Mouse (Mus musculus) thymus, postnatal 25 days (tissue): ENCODE measurements around the gene Psmc3ip.
"Not testable (repeated sequence)": the region's sequence is repeated elsewhere in the genome, so short reads cannot be mapped to it uniquely, and the experiment has no call there.

ENCODE experiments used
- DNase-seq: peaks from one replicate; pipeline ENCODE4 v3.0.0; 2022

Gene Psmc3ip

GRCm38 (mm10) chr11:101095314-101096024 is at the start of gene Psmc3ip:
Gene Psmc3ip, minus strand, starts transcription at chr11:101095436.
- peak; percentile 93 for DNase-seq

DNA sequence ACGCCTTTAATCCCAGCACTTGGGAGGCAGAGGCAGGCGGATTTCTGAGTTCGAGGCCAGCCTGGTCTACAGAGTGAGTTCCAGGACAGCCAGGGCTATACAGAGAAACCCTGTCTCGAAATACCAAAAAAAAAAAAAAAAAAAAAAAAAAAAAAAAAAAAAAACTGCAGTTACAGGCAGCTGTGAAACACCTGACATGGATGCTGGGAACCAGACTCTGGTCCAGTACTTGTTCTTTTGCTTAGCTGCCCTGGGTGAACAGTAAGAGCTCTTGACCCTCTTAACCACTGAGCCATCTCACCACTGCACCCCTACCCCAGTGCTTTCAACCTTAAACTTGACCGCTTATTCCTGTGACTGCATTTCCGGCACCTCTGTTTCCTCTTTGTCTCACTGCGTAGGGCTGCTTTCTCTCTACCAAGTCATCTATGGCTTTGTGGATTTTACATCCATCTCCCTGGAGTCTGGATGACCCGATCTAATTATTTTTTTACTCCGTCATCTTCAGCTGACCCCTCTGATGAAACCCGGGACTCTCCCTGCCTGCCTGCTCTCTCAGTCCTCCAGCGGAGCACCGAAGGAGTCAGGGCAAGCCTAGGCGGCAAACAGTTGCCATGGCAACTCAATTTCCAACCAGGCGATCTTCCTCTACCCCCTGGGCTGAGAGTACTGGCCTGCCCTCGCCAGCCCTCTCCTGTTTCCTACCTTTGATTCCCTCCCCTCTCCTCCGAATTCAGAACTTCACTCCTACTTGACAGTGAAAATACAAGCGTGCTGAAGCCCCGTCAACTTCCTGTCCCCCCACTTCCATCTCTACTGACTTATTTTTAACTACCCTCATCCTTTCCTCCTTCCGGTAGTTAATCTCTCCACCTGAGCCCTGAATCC is 48.3 kb upstream of the Psmc3ip start:
- peak; percentile 74 for DNase-seq

DNA sequence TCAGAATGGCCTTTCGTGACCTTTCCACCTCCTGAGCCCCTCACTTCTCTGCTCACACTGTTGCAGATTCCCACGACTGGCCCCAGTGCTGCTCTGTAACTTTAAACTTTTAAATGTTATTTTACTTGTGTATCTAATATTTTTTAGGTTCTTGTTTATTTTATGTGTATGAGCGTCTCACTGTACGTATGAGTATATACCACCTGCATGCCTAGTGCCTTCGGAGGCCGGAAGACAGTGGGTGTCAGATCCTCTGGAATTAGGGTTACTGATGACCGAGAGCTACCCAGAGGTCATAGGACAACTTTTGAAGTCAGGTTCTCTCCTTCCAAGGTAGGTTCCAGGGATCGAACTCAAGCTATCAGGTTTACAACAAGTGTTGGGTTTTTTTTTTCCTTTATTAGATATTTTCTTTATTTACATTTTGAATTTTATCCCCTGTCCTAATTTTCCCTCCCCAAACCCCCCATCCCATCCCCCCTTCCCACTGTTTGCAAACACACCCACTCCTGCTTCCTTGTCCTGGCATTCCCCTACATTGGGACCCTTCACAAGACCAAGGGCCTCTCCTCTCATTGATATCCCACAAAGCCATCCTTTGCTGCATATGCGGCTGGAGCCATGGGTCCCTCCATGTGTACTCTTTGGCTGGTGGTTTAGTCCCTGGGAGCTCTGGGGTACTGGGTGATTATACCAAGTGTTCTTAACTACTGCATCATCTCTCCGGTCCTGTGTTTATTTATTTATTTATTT is 47.2 kb upstream of the Psmc3ip start:
- no peak for DNase-seq

DNA sequence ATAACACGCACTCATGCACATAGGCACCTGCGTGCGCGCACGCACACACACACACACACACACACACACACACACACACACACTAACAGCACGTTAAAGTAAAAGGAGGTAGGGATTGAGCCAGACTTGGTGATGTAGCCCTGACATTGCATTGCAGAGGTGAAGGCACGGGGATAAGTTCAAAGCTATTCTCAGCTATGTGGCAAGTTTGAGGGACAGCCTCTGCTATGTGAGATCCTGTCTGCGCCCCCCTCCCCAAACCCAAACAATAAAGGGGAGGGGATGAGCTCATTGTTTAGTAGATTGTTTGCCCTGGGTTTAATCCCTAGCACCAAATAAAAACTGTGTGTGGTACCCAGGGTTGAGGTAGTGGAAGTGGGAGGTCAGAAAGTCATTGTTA is 45.9 kb upstream of the Psmc3ip start:
- DNase-seq, result no peak

DNA sequence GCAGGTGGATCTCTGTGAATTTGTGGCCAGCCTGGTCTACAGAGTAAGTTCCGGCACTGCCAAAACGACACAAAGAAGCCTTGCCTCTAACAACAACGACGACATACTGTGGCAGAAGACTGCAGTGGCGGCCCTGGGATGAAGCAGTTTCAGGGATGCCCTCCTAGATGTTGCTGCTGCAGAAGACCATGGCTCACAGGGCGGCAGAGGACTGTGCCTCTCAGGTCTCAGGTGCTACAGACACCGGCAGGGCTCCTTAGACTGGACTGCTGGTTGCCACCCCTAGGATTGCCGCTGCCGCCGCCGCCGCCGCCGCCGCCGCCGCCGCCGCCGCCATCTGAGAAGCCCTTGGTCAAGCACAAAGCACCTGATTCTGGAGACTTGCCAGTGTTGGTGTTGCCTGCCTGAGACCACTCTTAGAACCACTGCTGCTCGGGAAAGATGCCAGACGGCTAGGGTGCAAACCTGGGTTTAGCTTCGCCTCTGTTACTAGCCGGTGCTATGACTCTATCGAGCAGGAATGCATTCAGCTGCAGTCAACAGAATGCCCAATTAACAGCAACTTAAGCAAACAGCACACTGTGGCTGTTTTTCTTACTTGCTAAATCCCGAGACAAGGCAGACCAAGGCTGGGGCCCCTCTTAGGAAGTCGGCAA is 45.1 kb upstream of the Psmc3ip start:
- DNase-seq, result no peak

GRCm38 (mm10) chr11:101138536-101139181 is 43.4 kb upstream of the Psmc3ip start:
- no peak for DNase-seq

DNA sequence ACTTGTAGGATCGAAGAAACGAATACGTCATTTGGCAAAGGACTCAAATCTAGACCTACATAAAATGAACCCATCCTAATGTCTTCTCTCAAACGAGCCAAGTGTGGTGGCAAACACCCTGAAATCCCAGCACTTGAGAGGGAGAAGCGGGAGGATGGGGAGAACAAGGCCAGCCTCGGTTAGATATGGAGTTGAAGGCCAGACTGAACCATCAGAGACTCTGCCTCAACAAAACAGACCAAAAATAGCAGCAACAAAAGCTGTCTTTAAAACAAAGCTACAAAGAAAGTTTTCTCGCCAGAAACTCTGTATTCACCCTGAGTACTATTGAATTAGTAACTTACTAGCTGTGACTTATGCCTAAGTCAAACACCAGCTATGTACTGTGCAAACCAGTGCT is 41.8 kb upstream of the Psmc3ip start:
- no peak for DNase-seq

GRCm38 (mm10) chr11:101134217-101134865 is 39.1 kb upstream of the Psmc3ip start:
- no peak for DNase-seq

- DNase-seq, result no peak
Observed at GRCm38 (mm10) chr11:101133037-101133436, 37.8 kb upstream of the Psmc3ip start.

DNA sequence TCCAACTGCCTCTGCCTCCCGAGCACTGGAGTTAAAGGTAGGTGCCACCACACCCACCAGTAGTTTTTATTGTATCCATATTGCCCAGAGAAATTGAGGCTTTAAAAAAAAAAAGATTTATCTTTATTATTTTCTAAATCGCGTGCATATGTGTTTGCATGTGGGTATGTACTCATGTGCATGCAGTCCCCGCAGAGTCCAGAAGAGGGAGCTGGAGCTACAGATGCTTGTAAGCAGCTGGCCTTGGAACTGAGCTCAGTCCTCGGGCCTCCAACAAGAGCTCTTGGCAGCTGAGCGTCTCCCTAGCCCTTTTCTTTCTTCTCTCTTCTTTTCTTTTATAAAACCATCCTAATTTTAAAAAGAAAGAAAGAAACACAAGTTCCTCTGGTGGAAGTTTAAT is 36.5 kb upstream of the Psmc3ip start:
- no peak for DNase-seq

- DNase-seq, result no peak
Observed at GRCm38 (mm10) chr11:101131187-101131586, 36.0 kb upstream of the Psmc3ip start.

GRCm38 (mm10) chr11:101130056-101130756 is 35.0 kb upstream of the Psmc3ip start:
- DNase-seq, result no peak

DNA sequence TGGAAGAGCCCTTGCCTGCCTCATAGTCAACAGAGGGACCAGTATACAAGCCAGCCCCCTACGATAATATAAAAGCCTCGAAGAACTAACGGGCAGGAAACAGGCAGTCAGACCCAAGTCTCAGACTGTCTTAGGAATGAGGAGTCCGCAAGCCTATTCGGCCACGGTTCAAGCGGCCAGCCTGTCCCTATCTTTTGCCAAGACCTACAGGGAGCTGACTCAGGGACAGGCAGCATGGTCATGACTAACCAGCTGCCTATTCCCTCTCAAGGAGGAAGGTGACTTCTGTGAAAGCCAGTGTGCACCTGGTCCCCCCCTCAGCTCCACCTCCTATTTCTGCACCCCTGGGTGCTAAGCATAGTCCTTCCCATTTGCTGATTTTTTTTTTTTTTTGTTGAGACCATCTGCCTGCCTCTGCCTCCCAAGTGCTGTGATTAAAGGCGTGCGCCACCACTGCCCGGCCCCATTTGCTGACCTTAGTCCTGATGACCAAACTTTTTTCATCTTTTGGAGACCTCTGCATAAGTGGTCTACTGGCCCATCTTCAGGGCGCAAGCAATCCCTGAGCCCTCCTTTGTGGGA is 33.9 kb upstream of the Psmc3ip start:
- no peak for DNase-seq

DNA sequence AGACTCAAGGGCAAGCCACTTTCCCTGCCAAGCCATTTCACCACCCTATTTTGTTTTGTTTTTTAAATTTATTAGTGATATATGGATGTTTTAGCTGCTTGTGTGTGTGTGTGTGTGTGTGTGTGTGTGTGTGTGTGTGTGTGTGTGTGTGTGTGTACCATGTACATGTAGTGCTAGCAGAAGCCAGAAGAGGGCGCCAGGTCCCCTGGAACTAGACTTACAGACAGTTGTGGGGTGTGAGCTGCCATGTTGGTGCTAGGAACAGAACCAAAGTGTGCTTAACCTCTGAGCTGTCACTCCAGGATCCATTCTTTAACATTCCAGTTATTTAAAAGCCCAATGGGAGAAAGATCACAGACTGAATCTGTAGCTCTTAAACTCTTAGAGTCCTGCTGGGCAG is 31.8 kb upstream of the Psmc3ip start:
- DNase-seq, result peak; percentile 12

GRCm38 (mm10) chr11:101125008-101125407 is 29.8 kb upstream of the Psmc3ip start:
- not testable (repeated sequence) for DNase-seq

- DNase-seq, result not testable (repeated sequence)
Observed at GRCm38 (mm10) chr11:101124494-101124893, 29.3 kb upstream of the Psmc3ip start.

DNA sequence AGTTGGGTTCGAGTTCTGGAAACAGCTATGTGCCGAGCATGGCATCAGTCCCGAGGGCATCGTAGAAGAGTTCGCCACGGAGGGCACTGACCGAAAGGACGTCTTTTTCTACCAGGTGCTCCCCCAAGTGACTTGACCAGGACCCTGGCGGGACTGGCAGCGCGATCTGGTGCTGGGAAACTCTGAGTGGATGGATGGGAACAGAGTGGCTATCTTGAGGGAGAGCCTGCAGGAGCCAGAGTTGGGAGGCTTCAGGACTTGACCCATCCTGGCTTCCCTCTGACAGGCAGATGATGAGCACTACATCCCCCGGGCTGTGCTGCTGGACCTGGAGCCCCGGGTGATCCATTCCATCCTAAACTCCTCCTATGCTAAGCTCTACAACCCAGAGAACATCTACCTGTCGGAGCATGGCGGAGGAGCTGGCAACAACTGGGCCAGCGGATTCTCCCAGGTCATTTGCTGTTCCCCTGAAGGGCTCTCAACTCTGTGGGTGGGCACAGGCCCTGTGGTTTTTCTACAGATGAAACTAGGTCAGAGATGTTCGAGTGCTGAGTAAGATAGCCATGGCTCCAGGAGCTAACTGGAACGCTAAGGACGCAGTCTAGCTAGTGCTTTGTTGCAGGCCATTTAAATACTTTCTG is 25.4 kb upstream of the Psmc3ip start:
- DNase-seq, result no peak

GRCm38 (mm10) chr11:101119761-101120544 is 24.7 kb upstream of the Psmc3ip start, which contains the start of the genes Retreg3 and Tubg1:
Gene Retreg3, minus strand, starts transcription at chr11:101119893.
Gene Tubg1, plus strand, starts transcription at chr11:101119938.
- DNase-seq, result peak; percentile 99

DNA sequence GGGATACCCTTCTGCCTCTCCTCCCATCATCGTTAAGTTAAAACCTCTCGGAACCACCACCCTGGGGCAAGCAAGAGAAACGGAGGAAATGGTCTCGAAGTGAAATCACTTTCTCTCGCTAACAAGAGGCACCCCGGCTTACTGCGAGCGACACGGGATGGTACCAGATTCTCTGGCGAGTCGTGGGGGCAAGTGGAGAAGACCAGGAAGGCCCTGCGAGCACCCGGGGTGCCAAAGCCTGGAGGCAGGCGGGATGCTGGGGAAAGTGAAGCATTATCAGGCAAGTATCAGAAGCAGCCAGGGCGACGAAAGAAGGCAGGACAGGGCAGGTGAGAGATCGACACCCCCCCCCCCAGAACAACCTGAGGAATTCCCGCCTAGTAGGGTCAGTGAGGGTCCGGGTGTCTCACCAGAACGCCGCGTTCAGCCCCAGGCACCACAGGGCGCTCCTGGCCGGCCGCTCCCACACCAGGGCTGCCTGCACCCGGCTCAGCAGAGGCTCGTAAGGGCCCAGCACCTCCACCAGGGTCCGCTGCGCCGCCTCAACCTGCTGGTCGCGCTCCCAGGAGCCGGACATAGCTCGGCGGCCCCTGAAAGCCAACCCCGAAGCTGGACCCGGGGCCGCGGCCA is 24.0 kb upstream of the Psmc3ip start:
- peak; percentile 33 for DNase-seq
